Mouse (Mus musculus) right cerebral cortex, postnatal 4 days (tissue): ENCODE results near the gene Diras1.
"Not testable (repeated sequence)": the region's sequence is repeated elsewhere in the genome, so short reads cannot be mapped to it uniquely, and the experiment has no call there.

Experiments used
- DNase-seq: peaks from one replicate; pipeline ENCODE4 v3.0.0-alpha.2; 2022

Gene Diras1

GRCm38 (mm10) chr10:80996501-80996900 is 29.0 kb downstream of the Diras1 start:
- no peak for DNase-seq

GRCm38 (mm10) chr10:80995091-80995632 is 30.3 kb downstream of the Diras1 start:
- DNase-seq: peak; percentile 89

- DNase-seq: no peak
Measured at GRCm38 (mm10) chr10:80994621-80995020, 30.8 kb downstream of the Diras1 start.

- DNase-seq: no peak
Measured at GRCm38 (mm10) chr10:80993276-80993675, 32.2 kb downstream of the Diras1 start.

- DNase-seq: no peak
Measured at GRCm38 (mm10) chr10:80991945-80992344, 33.5 kb downstream of the Diras1 start.

- no peak for DNase-seq
Measured at GRCm38 (mm10) chr10:80991007-80991406, 34.5 kb downstream of the Diras1 start.

GRCm38 (mm10) chr10:80990406-80990805 is 35.1 kb downstream of the Diras1 start:
- no peak for DNase-seq

- DNase-seq: not testable (repeated sequence)
Measured at GRCm38 (mm10) chr10:80989854-80990253, 35.6 kb downstream of the Diras1 start.

- no peak for DNase-seq
Measured at GRCm38 (mm10) chr10:80989446-80989845, 36.0 kb downstream of the Diras1 start.

GRCm38 (mm10) chr10:80987709-80988441 is 37.6 kb downstream of the Diras1 start:
- peak; percentile 73 for DNase-seq

- DNase-seq: no peak
Measured at GRCm38 (mm10) chr10:80986754-80987153, 38.7 kb downstream of the Diras1 start.

GRCm38 (mm10) chr10:80985970-80986701 is 39.3 kb downstream of the Diras1 start:
- DNase-seq: no peak

- DNase-seq: no peak
Measured at GRCm38 (mm10) chr10:80985241-80985969, 40.1 kb downstream of the Diras1 start.

- no peak for DNase-seq
Measured at GRCm38 (mm10) chr10:80984223-80984622, 41.2 kb downstream of the Diras1 start.

GRCm38 (mm10) chr10:80982381-80982780 is 43.1 kb downstream of the Diras1 start:
- DNase-seq: no peak

GRCm38 (mm10) chr10:80981564-80982112 is 43.8 kb downstream of the Diras1 start:
- no peak for DNase-seq

- no peak for DNase-seq
Measured at GRCm38 (mm10) chr10:80975478-80975877, 50.0 kb downstream of the Diras1 start.

- DNase-seq: no peak
Measured at GRCm38 (mm10) chr10:80973722-80974121, 51.7 kb downstream of the Diras1 start.

- DNase-seq: peak; percentile 41
Measured at GRCm38 (mm10) chr10:80972071-80972987, 53.1 kb downstream of the Diras1 start.

GRCm38 (mm10) chr10:80971533-80971932 is 53.9 kb downstream of the Diras1 start:
- no peak for DNase-seq

GRCm38 (mm10) chr10:80970159-80970558 is 55.3 kb downstream of the Diras1 start:
- no peak for DNase-seq
